Mouse (Mus musculus) limb, embryonic 14.5 days (tissue): Measurements from ENCODE around the gene Ociad1. TPM values are rescaled to one million over a fixed set of nuclear protein-coding genes. Genes with fewer than 3 reads are reported as not detected.

Source experiments
- ATAC-seq: fragments of 200-750 bp; cut with Nextera tagmentation; 2 replicates; pipeline ENCODE4 v1.8.0; 2017; ENCODE audit warnings: low read depth, moderate number of reproducible peaks, moderate TSS enrichment; ENCODE audit not compliant: low FRiP score
- DNase-seq: peaks from one replicate; pipeline ENCODE4 v3.0.0-alpha.2; 2015; ENCODE audit warnings: low spot score
- H3K27ac ChIP-seq: fragments of 300-500 bp; sonication (generic); replicated peaks from 2 replicates; pipeline ENCODE4 v1.5.1; 2014; ENCODE audit warnings: low read depth, mild to moderate bottlenecking, low read length, moderate library complexity, mixed read lengths
- H3K27me3 ChIP-seq: fragments of 300-500 bp; sonication (generic); 2 replicates; pipeline ENCODE4 v1.6.1; 2014; ENCODE audit warnings: low read length, mixed read lengths; ENCODE audit not compliant: control insufficient read depth, insufficient read depth
- H3K36me3 ChIP-seq: fragments of 300-500 bp; sonication (generic); 2 replicates; pipeline ENCODE4 v1.6.1; 2014; ENCODE audit warnings: mild to moderate bottlenecking, low read length, moderate library complexity, mixed read lengths; ENCODE audit not compliant: control insufficient read depth, insufficient read depth
- H3K4me1 ChIP-seq: fragments of 300-500 bp; sonication (generic); 2 replicates; pipeline ENCODE4 v1.6.1; 2014; ENCODE audit warnings: antibody characterized with exemption, low read length, mixed read lengths; ENCODE audit not compliant: control insufficient read depth, insufficient read depth
- H3K4me2 ChIP-seq: fragments of 300-500 bp; sonication (generic); replicated peaks from 2 replicates; pipeline ENCODE4 v1.6.1; 2014; ENCODE audit warnings: low read depth, mild to moderate bottlenecking, low read length, moderate library complexity; ENCODE audit not compliant: severe bottlenecking
- H3K4me3 ChIP-seq: fragments of 300-500 bp; sonication (generic); replicated peaks from 2 replicates; pipeline ENCODE4 v1.5.1; 2014; ENCODE audit warnings: low read length
- H3K9ac ChIP-seq: fragments of 300-500 bp; sonication (generic); 2 replicates; pipeline ENCODE4 v1.6.1; 2014; ENCODE audit warnings: mild to moderate bottlenecking, low read depth, low read length, moderate library complexity; ENCODE audit not compliant: severe bottlenecking
- H3K9me3 ChIP-seq: fragments of 300-500 bp; sonication (generic); 2 replicates; pipeline ENCODE4 v1.6.1; 2016; ENCODE audit warnings: low read length; ENCODE audit not compliant: control insufficient read depth
- POLR2A ChIP-seq: fragments of 200-500 bp; IDR thresholded peaks from 2 replicates; pipeline ENCODE4 v1.8.0; 2012; ENCODE audit warnings: inconsistent platforms, mild to moderate bottlenecking, moderate library complexity, borderline replicate concordance; ENCODE audit not compliant: insufficient read depth, insufficient read length; ENCODE audit errors: extremely low read depth
- WGBS: fragments of 180-500 bp; shearing (Covaris S2); extraction: QIAGEN DNeasy Blood & Tissue Kit; methylation state at CpG from one replicate; pipeline ENCODE4 v1.1.7; 2014; 5-methylcytosine and 5-hydroxymethylcytosine counted together
- polyA plus RNA-seq, 2 experiments: library from polyadenylated mRNA; depleted of rRNA in 1 of 2; stranded (reverse) in 1 of 2; unstranded in 1 of 2; fragments of >200 nt; fragmentation: Nextera tagmentation in 1 of 2; extraction: Ambion mirVana in 1 of 2; gene quantifications; 2 replicates each; pipeline versions ENCODE4 v1.2.1 to v1.2.3; 2012 to 2014

The Ociad1 gene
- polyA plus RNA-seq, 2 experiments: 137 to 171 TPM

DNA sequence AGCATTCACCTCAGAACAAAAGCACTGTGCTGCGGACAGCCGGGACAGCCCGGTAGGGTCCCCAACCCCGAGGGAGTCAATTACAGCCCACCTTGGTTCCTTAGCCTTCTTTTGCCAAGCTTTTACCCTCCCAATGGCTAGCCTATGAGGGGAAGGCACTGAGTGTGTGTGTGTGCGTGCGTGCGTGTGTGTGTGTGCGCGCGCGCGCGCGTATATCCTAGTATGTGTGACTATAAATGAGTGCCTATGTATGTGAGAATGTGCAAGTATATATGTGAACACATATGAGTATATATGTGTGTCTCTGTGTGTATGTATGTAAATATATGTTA, 46.2 kb downstream of the Ociad1 start:
- ATAC-seq: no peak

DNA sequence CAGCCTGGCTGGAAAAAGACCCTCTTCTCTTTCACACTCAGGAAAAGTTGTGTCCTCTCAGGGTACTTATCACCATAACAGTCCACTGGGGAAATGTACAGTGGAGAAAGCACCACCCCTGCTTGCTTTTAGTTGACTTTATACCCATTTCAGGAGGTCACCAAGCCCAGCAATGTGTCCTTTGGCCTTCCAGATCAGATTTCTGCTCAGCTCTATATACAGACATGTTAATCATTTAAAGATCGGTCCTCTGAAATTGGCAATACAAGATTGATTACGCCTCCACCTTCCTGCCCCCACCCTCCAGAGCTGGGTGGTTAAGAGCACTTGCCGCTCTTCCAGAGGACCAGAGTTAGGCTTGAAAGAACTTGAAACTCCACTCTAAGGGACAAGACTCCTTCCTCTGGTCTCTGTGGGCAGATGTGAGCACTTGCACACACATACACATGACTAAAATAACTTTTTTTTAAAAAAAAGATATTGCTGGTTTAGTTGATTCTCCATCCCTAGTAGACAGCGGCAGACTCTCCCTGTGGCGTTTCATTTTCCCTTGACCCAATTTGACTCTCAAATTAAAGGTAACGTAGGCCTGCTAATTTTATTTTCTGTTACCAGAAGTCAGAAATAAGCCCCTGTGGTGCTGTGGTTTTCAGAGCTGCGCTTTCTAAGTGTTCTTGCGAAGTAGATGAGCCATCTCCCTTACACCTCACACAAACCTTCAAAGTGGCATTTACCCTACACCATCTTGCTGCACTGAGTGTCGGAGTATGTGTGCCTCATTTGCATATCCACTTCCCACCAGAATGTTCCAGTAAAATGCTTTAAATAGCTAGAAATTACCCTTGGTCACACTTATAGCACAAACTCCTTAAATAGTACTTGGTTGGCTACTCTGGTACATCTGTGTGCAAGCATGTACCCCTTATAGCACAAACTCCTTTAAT, 47.5 kb downstream of the Ociad1 start:
- no peak overlapping the region for H3K27ac ChIP-seq
- ATAC-seq: no peak
- H3K4me1 ChIP-seq: 0 out of 2 replicates have a peak, but pooled peaks cover 5% of the 10 kb centered on the region
- no peaks in the 10 kb centered on the region for H3K36me3 ChIP-seq
- no peak for DNase-seq
- no peak overlapping the region for H3K9ac ChIP-seq
- no peak overlapping the region for H3K4me3 ChIP-seq
- 83% methylated on average over 9 of the region's 9 CpGs for WGBS
- H3K27me3 ChIP-seq: no peaks in the 10 kb centered on the region
- TF ChIP-seq POLR2A: no peak
- no peak overlapping the region for H3K4me2 ChIP-seq
- H3K9me3 ChIP-seq: no peaks in the 10 kb centered on the region

More for the DNA sequence above, 46.2 kb downstream of the Ociad1 start:
- no peak for DNase-seq
- Histone ChIP-seq H3K36me3 (no peaks in the 10 kb centered on the region), H3K9ac (peak overlapping the region; percentile 69), H3K27ac (no peak overlapping the region), H3K9me3 (no peaks in the 10 kb centered on the region), H3K27me3 (no peaks in the 10 kb centered on the region), H3K4me1 (0 out of 2 replicates have a peak, but pooled peaks cover 5% of the 10 kb centered on the region), H3K4me3 (peak overlapping the region; percentile 57), H3K4me2 (peak overlapping the region; percentile 94)
- TF ChIP-seq POLR2A: no peak
- 52% methylated on average over 14 of the region's 14 CpGs for WGBS

DNA sequence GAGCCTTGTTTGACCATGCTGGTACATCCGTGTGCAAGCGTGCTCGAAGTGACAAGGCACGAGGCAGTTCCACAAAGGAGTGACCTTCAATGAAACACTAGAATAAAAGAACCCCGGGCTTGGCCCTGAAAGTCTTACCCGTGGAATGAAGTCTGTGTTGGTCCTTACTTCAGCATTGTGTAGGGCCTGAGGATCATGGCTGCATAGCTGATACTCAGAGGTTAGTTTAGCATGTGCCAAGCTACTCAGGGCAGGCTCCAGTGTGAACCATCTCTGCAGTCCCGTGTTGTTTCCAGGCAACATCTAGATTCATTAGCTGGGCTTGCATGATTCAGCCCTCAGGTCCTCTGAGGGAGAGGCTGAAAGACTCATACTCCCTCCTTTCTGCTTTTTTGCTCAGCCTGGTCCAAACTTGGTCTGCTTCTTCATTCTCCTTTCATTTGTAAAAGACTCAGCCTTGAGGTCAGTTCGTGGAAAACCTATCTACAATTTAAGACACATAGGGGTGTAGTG, 48.2 kb downstream of the Ociad1 start, which contains the start of gene Ociad2:
Ociad2 (minus strand) TSS at position 306 of the 513 bp plus-strand sequence.
- no peaks in the 10 kb centered on the region for H3K36me3 ChIP-seq
- H3K9me3 ChIP-seq: no peaks in the 10 kb centered on the region
- H3K4me2 ChIP-seq: no peak within 1 kb of the TSS
- WGBS: 82% methylated on average over 8 of the region's 8 CpGs
- TF ChIP-seq POLR2A: no peak
- no peak within 1 kb of the TSS for H3K27ac ChIP-seq
- no peak within 1 kb of the TSS for H3K4me3 ChIP-seq
- H3K4me1 ChIP-seq: 0 out of 2 replicates have a peak, but pooled peaks cover 5% of the 10 kb centered on the region
- no peaks in the 10 kb centered on the region for H3K27me3 ChIP-seq
- ATAC-seq (no peak), DNase-seq (no peak)
- H3K9ac ChIP-seq: no peak within 1 kb of the TSS

DNA sequence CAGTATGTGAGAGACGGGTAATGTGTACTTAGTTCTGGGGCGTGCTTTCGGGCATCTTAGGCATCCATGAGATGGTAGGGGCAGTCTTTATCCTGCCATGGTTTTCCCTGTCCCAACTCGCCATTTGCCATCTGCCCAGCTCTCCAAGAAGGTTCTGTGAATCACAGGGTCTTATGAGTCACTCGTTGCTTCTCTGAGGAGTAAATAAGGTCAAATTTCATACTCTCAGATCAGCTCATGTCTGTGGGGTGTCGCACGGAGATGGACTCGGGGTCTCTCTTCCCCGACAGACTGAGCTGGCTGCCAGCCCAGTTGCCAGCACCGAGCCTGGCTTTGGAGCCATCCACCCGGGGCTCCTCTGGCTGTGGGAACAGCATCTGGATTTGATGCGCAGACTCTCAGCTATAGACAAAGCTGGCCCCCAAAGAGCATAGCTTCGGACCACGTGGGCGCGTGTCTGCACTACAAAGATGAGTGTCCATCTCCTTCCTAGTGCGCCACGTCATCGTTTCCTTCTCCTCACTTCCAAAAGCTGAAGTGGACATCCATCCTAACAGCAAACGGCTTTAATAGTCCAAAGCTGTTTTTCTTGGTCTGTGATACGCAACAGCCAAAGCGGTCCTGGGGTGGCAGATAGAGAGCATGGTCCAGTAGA, 50.2 kb downstream of the Ociad1 start:
- 0 out of 2 replicates have a peak, but pooled peaks cover 3% of the 10 kb centered on the region for H3K4me1 ChIP-seq
- no peak overlapping the region for H3K9ac ChIP-seq
- no peak for DNase-seq
- H3K4me3 ChIP-seq: no peak overlapping the region
- no peak for TF ChIP-seq POLR2A
- ATAC-seq: no peak
- H3K4me2 ChIP-seq: no peak overlapping the region
- no peaks in the 10 kb centered on the region for H3K9me3 ChIP-seq
- 81% methylated on average over 22 of the region's 22 CpGs for WGBS
- no peaks in the 10 kb centered on the region for H3K27me3 ChIP-seq
- no peaks in the 10 kb centered on the region for H3K36me3 ChIP-seq
- H3K27ac ChIP-seq: no peak overlapping the region

DNA sequence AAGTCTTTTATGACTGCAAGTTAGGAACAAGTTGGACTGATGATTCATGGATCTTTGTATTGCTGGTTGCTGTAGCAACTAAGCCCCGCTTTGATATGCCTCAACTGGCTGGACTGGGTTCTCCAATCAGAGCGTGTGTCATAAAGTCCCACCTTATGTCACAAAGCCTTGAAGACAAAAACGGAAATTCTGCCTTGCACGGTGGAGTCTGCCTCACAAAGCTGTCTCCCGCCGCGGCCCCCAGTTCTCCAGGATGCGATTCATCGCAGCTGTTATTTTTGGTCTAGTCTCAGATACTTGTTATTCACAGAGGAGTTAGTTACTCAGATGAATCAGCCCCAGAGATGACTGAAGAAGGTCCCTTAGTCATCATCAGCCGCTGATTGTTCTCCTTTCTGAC, 51.7 kb downstream of the Ociad1 start:
- no peaks in the 10 kb centered on the region for H3K4me1 ChIP-seq
- H3K4me3 ChIP-seq: no peak overlapping the region
- no peak overlapping the region for H3K27ac ChIP-seq
- no peaks in the 10 kb centered on the region for H3K27me3 ChIP-seq
- ATAC-seq: no peak
- no peaks in the 10 kb centered on the region for H3K9me3 ChIP-seq
- no peaks in the 10 kb centered on the region for H3K36me3 ChIP-seq
- 70% methylated on average over 10 of the region's 10 CpGs for WGBS
- DNase-seq: peak; percentile 63
- TF ChIP-seq POLR2A: no peak
- H3K9ac ChIP-seq: no peak overlapping the region
- no peak overlapping the region for H3K4me2 ChIP-seq
